Comparison of ENCODE assay signal across 8 mouse cellular contexts in genomic region chr7:142968809-142969511, GRCm38 (mm10). TPM values are rescaled to one million over a fixed set of nuclear protein-coding genes. Genes with fewer than 3 reads are reported as not detected.
DNase-seq lines count a peak whose midpoint lies in the region; ATAC-seq and TF ChIP-seq lines count a peak whose summit lies in the region.

Gene Ascl2, minus strand, starts transcription at chr7:142969264.

- no peak for TF ChIP-seq POLR2A in small intestine, adult 2 months (IDR thresholded peaks at IDR 0.05; ENCODE audit: low read depth, low read length)

- WGBS in forebrain, embryonic 10.5 days: under 1% methylated on average over 51 of the region's 51 CpGs
- WGBS in lung, embryonic 14.5 days: 1% methylated on average over 51 of the region's 51 CpGs
- WGBS in small intestine, adult 2 months: under 1% methylated on average over 50 of the region's 51 CpGs

- H3K4me3 ChIP-seq in forebrain, embryonic 10.5 days: peak within 1 kb of the TSS; percentile 57
- peak within 1 kb of the TSS; percentile 42 for H3K4me3 ChIP-seq in lung, embryonic 14.5 days (ENCODE audit: low read depth, low read length)
- H3K4me3 ChIP-seq in small intestine, adult 2 months (ENCODE audit: low read depth, low read length): peak within 1 kb of the TSS; percentile 69

- H3K9ac ChIP-seq in lung, embryonic 14.5 days: peak within 1 kb of the TSS; percentile 43

- ATAC-seq in CD4-positive, CD25-positive, alpha-beta regulatory T cell, adult 4 months: no peak
- peak; percentile 53 for ATAC-seq in lung, embryonic 14.5 days (ENCODE audit: insufficient read depth)

- H3K4me2 ChIP-seq in lung, embryonic 14.5 days: peak within 1 kb of the TSS; percentile 95

- TF ChIP-seq CTCF in lung, embryonic 14.5 days (IDR thresholded peaks at IDR 0.05; ENCODE audit: low read depth): peak; percentile 44
- TF ChIP-seq CTCF in small intestine, adult 2 months (IDR thresholded peaks at IDR 0.05; ENCODE audit: extremely low read depth, insufficient read length, insufficient replicate concordance, low read depth, low read length): no peak

- H3K9me3 ChIP-seq in forebrain, embryonic 10.5 days: no peaks in the 10 kb centered on the region
- no peaks in the 10 kb centered on the region for H3K9me3 ChIP-seq in lung, embryonic 14.5 days (ENCODE audit: low read depth, low read length)

- H3K4me1 ChIP-seq in forebrain, embryonic 10.5 days: peaks cover 35% of the 10 kb centered on the region
- H3K4me1 ChIP-seq in lung, embryonic 14.5 days (ENCODE audit: insufficient read depth): no peaks in the 10 kb centered on the region
- H3K4me1 ChIP-seq in small intestine, adult 2 months (ENCODE audit: control insufficient read depth, insufficient read depth, insufficient read length, low read length): peaks cover 25% of the 10 kb centered on the region

- H3K36me3 ChIP-seq in forebrain, embryonic 10.5 days (replicated peaks): no peaks in the 10 kb centered on the region
- no peaks in the 10 kb centered on the region for H3K36me3 ChIP-seq in lung, embryonic 14.5 days (ENCODE audit: insufficient read depth)
- no peaks in the 10 kb centered on the region for H3K36me3 ChIP-seq in small intestine, adult 2 months (ENCODE audit: control insufficient read depth, insufficient read depth, low read length)

- peak within 1 kb of the TSS; percentile 30; the same call in 1 of the 2 replicates for H3K27ac ChIP-seq in forebrain, embryonic 10.5 days
- no peak within 1 kb of the TSS for H3K27ac ChIP-seq in lung, embryonic 14.5 days (ENCODE audit: low read depth)
- H3K27ac ChIP-seq in small intestine, adult 2 months (ENCODE audit: insufficient read depth, low read depth, low read length): no peak within 1 kb of the TSS

- H3K27me3 ChIP-seq in forebrain, embryonic 10.5 days (ENCODE audit: poor library complexity, severe bottlenecking): peaks cover 87% of the 10 kb centered on the region
- H3K27me3 ChIP-seq in lung, embryonic 14.5 days (ENCODE audit: insufficient read depth, low read length): peaks cover 78% of the 10 kb centered on the region
- peaks cover 13% of the 10 kb centered on the region for H3K27me3 ChIP-seq in small intestine, adult 2 months (ENCODE audit: control insufficient read depth, insufficient read depth, low read length)

- DNase-seq in CD4-positive, CD25-positive, alpha-beta regulatory T cell, adult 2 months (ENCODE audit: low read depth, low spot score): peak; percentile 20
- DNase-seq in WW6 (ENCODE audit: low read depth, low spot score): peak; percentile 49
- peak; percentile 31 for DNase-seq in forebrain, embryonic 10.5 days (ENCODE audit: extremely low spot score, low spot score)
- DNase-seq in induced T-regulatory cell, adult 2 months (ENCODE audit: low read depth): peak; percentile 9
- DNase-seq in lung, embryonic 14.5 days: peak; percentile 71
- no peak for DNase-seq in frontal cortex, postnatal 25 days (ENCODE audit: low spot score in 2 of 2)

RNA-seq across cellular contexts. Expression of gene Ascl2, which starts in this region (rescaled TPM):
- 1 to 10 TPM in 1 of 2 experiments, under 1 TPM in 1; 0.66 to 1.7 TPM for polyA plus RNA-seq in CD4-positive, CD25-positive, alpha-beta regulatory T cell, adult 4 months (2017; shearing (Covaris generic))
- 0.31 and 0.40 TPM in 2 replicates for polyA plus RNA-seq in forebrain, embryonic 10.5 days (2016; fragmentation: Nextera tagmentation; extraction: Ambion mirVana)
- polyA plus RNA-seq in lung, embryonic 14.5 days (2014; fragmentation: Nextera tagmentation; extraction: Ambion mirVana): 2.2 and 3.3 TPM in 2 replicates
- polyA plus RNA-seq in small intestine, adult 2 months (2012; rRNA removed): 9.8 and 18.1 TPM in 2 replicates

Comparison
In these comparisons a context has a peak if more than half of its experiments do, and no peak if none do; other contexts are left out.
1. Peak in DNase-seq, H3K4me3 ChIP-seq and H3K27ac ChIP-seq in forebrain, embryonic 10.5 days; RNA of the gene not detected or under 1 TPM.
2. DNase-seq: peak in CD4-positive, CD25-positive, alpha-beta regulatory T cell, adult 2 months (single experiment), WW6 (single experiment), induced T-regulatory cell, adult 2 months (single experiment) and lung, embryonic 14.5 days (single experiment); none in frontal cortex, postnatal 25 days (0 of 2).
3. Peak in every context shown above with its lines, with median percentiles within 50 percentile points of each other: H3K4me3 ChIP-seq.